Mouse (Mus musculus): ENCODE data around the gene Mgat5b.

- TF ChIP-seq CTCF (IDR thresholded peaks at IDR 0.05 in 2 of 3, conservative IDR thresholded peaks at IDR 0.05 in 1 of 3; ENCODE audit: control insufficient read depth in 1 of 3, insufficient read depth in 1 of 3, low read depth in 2 of 3, low read length in 3 of 3, poor library complexity in 1 of 3, severe bottlenecking in 1 of 3) (no peak), MAX (IDR thresholded peaks at IDR 0.05; ENCODE audit: low read length) (no peak), GATA1 (IDR thresholded peaks at IDR 0.05; ENCODE audit: low read depth, low read length) (no peak), ZMIZ1 (IDR thresholded peaks at IDR 0.05; ENCODE audit: low read depth, low read length) (no peak), EP300 (IDR thresholded peaks at IDR 0.05; ENCODE audit: low read depth in 1 of 2, low read length in 2 of 2) (no peak), ZNF384 (IDR thresholded peaks at IDR 0.05; ENCODE audit: low read depth, low read length) (no peak), NELFE (IDR thresholded peaks at IDR 0.05; ENCODE audit: low read depth, low read length) (no peak), ETS1 (IDR thresholded peaks at IDR 0.05; ENCODE audit: low read depth, low read length) (no peak), POLR2A (IDR thresholded peaks at IDR 0.05; ENCODE audit: control insufficient read depth in 1 of 2, insufficient read depth in 1 of 2, low read depth in 1 of 2, low read length in 2 of 2, poor library complexity in 1 of 2) (no peak), ZKSCAN1 (IDR thresholded peaks at IDR 0.05; ENCODE audit: low read depth, low read length) (no peak), KAT2A (conservative IDR thresholded peaks at IDR 0.05; ENCODE audit: low read depth, low read length) (no peak), SMC3 (IDR thresholded peaks at IDR 0.05; ENCODE audit: low read depth, low read length) (no peak), RAD21 (IDR thresholded peaks at IDR 0.05; ENCODE audit: low read depth, low read length) (no peak), CHD2 (IDR thresholded peaks at IDR 0.05; ENCODE audit: low read length) (no peak)
These were observed 16.7 kb downstream of the Mgat5b start for GRCm38 (mm10) chr11:116935354-116935753.

Measured in MEL (cell line).